Mouse (Mus musculus) megakaryocyte, adult 5-6 weeks (primary cell): Measurements from ENCODE around the gene R3hdm4. TPM values are rescaled to one million over a fixed set of nuclear protein-coding genes. Genes with fewer than 3 reads are reported as not detected.
"Not testable (repeated sequence)": the region's sequence is repeated elsewhere in the genome, so short reads cannot be mapped to it uniquely, and the experiment has no call there.

ENCODE experiments used
- ATAC-seq: 2 replicates; pipeline ENCODE4 v1.8.0; 2016; ENCODE audit warnings: mild to moderate bottlenecking, inconsistent platforms; ENCODE audit not compliant: poor library complexity, severe bottlenecking
- total RNA-seq, 2 experiments: library from RNA; stranded (forward) in 1 of 2; stranded (reverse) in 1 of 2; fragments of 153-499, 151-499 nt in 1 of 2; fragments of 221-1000, 200-1000 nt in 1 of 2; gene quantifications; 2 replicates each; pipeline versions ENCODE4 v1.2.3 to v1.2.4; 2015 to 2017

Gene R3hdm4
- total RNA-seq (2015) = 118 and 121 TPM in 2 replicates
- 92.1 and 134 TPM in 2 replicates for total RNA-seq (2017)

DNA sequence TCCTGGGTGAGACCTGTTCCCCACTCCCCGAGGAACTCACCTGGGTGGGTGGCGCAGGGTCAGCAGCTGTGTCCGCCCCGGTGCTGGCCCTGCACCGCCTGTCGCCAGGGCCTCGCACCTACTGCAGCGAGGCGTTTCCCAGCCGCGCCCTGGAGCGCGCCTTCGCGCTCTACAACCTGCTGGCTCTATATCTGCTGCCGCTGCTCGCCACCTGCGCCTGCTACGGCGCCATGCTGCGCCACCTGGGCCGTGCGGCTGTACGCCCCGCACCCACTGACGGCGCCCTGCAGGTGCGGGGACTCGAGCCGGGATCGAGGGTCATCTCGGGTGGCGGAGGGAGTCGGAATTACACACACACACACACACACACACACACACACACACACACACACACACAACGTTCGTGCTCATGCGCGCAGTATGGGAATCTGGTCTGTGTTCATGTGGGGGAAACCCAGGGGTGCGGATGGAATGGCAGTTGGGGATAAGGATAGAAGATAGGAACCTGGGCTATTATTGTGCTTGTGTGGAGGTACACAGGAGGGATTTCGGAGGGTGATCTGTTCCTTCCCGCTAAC is at the start of gene R3hdm4:
Gene R3hdm4 (minus strand): TSS at position 251 of the 578 bp plus-strand sequence.
- ATAC-seq = no peak

DNA sequence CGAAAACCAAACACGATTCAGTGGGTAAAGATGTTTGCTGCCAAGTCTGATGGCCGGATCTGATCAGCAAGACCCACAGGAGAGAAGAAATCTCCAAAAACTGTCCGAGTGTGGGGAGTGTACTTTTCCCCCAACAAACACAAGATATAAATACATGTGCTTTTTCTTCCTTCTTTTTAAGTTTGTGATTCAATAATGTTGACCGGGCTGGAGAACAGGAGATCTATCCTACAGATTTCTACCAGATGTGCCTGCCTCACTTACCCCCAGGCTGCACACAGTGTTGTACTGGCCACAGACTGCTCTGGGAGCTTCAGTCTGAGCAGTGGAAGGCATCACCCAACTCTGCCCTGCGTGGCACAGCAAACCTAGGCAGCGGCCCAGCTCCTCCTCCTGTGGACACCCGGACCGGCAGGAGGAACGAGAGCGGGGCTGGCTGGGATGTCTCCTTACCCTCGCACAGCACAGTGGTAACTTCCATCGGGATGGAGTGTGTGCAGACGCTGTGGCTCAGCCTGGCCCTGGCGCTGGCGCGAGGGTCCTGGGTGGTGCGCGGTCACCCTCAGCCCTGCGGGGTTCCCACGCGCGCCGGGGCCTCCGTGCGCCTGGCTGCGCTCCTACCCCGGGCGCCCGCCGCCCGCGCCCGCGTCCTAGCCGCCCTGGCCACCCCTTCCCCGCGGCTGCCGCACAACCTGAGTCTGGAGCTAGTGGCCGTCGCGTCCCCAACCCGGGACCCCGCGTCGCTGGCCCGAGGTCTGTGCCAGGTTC is 49.6 kb upstream of the R3hdm4 start, which contains the start of gene Grin3b:
Gene Grin3b (plus strand): TSS at position 301 of the 768 bp plus-strand sequence.
- ATAC-seq = no peak

DNA sequence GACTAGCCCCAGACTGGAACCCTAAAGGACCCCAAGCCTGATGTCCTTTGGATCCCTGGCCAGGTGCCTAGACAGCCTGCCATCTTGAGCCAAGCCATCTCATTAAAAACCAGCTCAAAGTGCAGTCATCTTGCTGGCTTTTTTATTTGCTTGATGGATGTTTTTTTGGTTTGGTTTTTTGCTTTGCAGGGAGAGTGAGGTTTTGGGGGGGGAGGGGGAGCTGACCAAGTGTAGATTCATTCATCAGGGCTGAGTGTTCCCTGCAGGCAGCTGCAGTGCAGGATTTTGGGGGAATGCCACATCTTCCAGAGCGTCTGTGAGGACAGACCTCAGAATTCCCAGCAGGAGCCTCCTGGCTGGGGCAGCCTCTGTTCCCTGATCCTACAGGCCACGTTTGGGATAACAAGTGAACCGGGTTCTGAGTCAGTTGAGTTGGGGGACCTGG is 48.1 kb upstream of the R3hdm4 start:
- no peak for ATAC-seq

DNA sequence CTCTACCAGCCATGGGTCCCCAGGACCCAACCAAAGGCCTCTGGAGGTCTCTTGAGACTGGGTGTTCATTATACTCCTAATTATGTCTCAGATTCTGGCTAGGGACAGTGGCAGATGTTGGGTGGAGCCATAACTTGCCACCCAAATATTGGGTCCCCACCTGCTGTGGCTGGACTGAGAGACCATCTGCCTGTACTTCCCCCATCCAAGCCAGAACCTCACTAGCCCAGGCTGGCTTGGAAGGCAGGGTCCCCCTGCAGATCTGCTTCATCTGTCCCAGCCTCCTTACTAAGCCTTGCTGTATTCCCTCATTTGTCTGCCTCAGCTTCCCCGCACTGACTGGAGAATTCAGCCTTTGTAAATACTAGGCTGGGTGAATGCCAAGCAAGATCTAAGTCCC is 47.2 kb upstream of the R3hdm4 start:
- no peak for ATAC-seq

DNA sequence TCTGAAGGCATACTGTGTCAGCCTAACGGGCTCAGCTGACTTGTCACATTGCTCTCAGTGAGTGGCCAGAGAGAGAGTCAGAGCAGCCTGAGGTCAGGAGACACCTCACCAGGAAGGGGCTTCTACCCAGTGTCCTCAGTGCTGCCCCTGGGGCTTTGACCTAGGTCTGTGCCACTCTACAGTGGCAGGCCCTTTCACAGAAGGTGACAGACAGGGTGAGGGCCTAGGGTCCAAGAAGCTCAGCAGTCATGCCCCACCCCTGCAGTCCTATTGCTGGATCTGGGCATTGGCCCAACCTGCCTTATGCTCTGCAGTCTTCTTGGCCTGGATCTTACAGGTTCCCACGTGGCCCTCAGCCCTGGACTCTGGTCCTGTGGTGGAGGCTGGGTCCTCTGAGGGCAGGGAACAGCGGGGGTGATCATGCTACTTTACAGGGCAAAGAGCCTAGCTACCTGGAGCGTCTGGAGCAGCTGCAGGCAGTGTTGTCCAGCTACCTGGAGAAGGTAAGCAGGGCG is 45.9 kb upstream of the R3hdm4 start:
- no peak for ATAC-seq

DNA sequence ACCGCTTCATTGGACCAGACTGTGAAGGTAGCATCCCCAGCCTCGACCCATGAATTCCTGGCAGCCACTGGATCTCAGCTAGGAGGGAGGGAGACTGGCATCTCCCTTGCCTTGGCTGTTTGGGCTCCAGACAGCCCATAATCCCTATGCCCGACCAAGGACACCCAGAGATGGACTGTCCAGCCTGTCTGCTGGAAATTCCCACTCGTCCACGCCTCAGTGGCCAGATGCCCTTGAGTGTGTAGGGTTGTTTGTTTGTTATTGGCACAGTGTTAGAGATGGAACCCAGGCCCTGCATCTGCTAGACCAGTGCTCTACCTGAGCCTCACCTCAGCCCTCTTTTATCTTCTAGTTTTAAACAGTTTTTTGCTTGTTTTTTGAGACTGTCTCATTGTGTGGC is 44.3 kb upstream of the R3hdm4 start:
- ATAC-seq = no peak

DNA sequence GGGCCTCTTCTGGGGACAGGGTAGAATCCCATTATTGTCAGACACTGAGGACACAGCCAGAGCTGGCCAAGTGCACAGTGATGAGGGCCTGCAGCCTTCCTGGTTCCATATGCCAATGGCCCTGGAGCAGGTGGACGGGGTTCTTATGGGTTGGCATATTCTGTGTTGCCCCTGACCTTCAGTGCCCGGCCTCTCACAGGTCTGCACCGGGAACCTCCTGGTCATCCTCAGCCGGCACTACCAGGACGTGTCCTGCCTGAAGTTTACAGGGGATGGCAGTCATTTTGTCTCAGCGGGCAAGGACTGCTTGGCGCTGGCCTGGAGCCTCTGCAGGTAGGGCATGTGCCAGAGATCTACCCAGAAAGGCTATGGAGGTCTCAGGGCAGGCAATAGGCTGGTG is 43.7 kb upstream of the R3hdm4 start:
- ATAC-seq = no peak

DNA sequence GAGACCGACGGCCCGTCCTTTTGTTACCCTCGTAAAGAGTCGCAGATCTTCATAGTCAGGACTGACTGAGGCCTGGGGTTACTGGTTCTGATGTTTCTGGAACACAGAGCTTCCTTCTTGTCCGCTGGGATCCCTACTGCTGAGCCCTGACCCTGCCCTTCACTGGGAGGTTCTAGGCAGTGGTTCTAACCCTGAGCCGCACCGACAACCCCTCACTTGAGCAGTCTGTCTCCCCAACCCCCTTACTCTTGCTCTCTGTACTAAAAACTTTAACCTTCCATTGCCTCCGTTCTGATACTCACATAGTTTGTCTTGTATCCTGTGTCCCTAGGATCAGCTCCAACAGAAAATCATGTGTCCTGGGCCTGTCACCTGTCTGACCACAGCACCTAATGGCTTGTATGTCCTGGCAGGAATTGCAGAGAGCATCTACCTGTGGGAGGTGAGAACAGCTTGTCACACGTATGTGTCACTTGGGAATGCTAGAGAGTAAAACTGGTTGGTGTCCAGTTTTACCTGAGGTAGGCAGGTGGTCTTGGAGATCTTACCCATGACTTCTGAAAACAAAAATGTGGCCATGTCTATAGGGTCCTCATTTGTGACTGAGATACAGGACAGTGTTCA is 39.8 kb upstream of the R3hdm4 start:
- ATAC-seq = no peak

DNA sequence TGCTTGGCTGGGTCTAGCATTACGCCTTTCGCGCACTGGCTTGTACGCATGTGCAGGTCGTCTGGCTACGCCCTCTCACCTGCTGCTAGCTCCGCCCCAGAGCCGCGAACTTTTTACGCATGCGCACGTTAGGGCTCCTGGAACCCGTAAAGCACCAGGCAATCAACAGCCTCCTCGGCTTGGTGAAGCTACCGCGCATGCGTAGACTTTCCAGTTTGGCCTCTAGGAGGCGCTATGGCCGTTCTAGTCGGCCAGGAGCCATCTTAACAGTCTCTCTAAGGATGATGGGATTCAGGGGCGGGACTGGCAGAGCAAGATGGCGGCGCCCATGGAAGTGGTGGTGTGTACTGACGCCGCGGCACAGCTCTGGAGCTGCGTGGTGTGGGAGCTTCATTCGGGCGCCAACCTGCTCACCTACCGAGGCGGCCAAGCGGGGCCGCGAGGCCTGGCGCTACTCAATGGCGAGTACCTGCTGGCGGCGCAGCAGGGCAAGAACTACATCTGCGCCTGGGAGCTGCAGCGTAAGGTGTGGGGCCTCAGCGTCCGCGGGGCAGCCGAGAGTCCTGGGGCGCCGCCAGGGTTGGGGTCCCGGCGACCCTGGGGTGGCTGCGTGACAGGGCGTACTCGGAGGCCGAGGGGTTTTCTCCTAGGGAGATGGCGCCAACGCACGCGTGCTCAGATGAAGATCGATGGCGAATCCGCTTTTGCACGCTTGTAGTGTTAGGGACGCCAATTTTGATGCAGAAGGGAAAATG is 39.0 kb upstream of the R3hdm4 start, which contains the start of gene Wdr18:
Gene Wdr18 (plus strand): TSS at position 306 of the 755 bp plus-strand sequence.
- peak; percentile 87 for ATAC-seq

DNA sequence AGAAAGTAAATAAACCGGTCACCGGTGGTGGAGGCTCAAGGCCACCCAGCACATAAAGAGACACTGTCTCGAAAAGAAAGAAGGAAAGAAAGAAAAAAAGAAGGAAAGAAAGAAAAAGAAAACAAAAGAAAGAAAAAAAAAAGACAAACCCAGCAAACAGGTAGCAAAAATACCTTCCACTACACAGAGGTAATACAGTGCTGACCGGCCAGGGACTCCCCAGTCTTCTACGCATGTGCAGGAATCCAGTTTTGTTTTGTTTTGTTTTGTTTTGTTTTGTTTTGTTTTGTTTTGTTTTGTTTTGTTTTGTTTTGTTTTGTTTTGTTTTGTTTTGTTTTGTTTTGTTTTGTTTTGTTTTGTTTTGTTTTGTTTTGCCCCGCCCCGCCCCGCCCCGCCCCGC is 38.4 kb upstream of the R3hdm4 start:
- not testable (repeated sequence) for ATAC-seq

DNA sequence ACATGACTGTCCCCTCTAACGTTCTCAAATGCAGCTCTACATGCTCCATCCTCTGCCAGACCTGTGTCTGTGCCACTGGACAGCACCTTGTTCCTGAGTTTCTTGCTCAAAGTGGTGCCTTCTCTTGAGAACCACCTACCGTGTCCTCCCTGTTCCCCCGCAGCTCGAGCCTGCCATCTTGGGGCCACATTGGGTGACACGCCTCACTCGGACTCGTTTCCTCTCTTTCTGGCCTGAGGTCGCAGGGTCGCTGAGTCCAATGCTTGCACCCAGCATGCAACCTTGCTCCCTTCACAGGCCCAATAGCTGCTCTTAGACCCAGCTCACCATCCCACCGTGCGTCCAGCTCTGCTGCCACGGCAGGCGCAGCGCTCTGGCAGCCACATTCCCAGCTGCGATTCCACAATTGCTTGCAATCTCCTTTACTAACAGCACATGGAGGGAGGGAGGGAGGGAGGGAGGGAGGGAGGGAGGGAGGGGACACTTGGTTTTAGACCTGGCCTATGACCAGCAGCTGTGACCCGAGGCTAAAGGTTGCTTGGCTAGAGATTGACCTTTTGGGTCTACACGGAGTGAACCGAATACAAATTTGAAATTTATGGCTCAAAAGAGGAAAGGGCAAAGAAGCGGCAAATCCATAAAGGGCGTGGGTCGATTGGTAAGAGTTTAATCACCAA is 37.3 kb upstream of the R3hdm4 start:
- peak; percentile 68 for ATAC-seq

DNA sequence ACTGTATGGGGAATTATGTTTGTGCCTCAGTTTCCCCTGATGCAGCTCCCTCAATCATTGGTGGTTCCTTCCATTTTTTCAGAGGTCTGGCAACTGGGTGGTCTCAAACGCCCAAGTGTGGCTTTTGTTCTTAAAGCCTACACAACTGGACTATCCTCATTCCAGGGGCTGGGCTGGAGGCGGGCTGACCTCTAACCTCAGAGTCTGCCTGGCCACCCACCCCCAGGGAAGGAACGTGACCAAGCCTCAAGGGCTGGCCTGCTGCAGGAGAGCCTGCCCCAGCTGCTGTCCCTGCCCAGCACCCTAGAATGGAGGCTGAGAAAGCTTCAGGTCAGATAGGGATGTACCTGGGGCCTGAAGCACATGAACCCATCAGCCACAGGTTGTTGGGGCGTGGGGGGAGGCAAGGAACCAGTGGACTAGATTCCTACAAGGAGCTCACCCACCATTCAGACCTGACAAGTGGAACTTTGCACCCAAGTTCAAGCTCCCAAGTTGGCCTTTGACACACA is 35.7 kb upstream of the R3hdm4 start:
- no peak for ATAC-seq

DNA sequence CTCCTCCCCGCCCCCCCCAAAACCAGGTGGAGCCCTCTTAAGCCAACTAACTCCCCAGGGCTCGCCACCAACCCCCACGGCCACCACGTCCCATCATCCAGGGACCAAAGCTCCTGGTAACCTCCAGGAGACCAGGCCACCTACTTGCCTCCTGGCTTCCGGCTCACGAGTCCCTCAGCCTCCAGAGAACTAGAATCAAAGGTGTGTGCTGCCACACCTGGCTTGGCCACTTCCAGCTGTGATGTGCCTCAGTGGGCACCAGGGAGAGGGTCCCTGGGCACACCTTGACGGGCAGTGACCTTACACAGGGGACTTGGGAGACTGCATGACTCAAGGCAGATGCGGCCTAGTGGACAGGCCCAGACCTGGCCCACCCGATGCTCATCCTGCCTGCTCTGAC is 34.7 kb upstream of the R3hdm4 start:
- no peak for ATAC-seq

DNA sequence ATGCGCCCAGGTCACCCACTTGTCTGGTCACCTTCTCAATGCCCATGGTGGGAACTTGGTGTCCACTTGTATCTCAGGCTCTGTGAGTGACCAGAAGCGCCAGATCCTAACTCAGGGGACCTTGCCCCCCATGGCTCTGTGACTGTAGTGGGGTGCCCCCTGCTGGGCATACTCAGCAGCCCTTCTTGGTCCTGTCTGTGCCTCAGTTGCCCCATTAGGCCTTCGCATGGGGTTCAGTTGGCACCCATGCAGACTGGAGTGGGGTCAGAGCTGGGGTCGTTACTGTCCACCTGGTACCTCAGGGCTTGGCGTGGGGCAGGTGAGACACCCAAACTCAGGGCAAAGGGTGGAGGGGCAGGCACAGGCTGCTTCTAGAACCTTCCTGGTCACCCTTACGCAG is 32.9 kb upstream of the R3hdm4 start:
- no peak for ATAC-seq

DNA sequence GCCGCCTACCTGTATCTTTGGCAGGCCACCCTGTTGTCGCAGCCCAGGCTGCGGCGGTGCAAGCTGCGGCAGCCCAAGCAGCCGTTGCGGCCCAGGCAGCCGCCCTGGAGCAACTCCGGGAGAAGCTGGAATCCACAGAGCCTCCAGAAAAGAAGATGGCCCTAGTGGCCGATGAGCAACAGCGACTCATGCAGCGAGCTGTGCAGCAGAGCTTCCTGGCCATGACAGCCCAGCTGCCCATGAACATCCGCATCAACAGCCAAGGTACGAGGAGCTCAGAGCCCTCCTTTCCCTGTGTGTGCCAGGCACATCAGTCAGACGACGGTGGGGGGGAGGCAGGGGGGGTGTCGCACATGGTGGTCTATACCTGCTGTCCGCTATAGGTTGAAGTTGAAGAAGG is 29.7 kb upstream of the R3hdm4 start:
- ATAC-seq = no peak

DNA sequence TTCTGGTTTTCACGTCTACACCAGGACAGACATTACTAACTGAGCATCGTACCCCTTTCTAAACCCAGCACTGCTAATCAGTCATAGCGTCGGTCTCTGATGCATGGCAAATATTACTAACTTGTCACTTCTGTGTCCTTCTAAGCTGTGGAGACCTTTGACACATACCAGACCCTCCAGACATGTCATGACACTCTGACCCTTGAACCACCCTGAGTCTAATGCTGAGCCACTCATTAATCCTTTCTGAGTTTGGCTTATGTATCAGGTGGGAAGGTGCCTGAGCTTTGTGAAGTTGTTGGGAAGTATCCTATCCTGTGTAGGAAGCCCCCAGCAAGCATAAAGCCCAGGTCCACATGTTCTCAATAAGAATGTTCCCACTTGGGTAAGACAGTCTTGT is 28.9 kb upstream of the R3hdm4 start:
- no peak for ATAC-seq

DNA sequence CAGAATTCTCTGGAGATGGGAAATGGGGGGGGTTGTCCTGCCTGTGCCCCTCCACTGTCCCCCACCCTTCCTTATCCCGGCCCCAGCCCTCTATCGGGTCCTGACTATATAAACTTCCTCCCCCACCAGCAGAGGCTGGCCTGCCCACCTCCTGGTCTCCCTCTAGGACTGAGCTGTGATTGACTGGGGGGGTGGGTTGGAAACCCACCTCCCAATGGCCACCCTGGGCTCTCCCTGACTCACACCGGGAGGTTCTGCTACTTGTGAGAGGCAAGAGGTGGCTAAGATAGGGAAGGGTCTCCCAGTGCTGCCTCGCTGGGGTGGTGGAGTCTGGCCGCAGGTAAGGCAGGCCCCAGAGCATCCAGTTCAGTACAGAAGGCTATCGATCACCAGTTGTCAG is 26.5 kb upstream of the R3hdm4 start:
- ATAC-seq = no peak

DNA sequence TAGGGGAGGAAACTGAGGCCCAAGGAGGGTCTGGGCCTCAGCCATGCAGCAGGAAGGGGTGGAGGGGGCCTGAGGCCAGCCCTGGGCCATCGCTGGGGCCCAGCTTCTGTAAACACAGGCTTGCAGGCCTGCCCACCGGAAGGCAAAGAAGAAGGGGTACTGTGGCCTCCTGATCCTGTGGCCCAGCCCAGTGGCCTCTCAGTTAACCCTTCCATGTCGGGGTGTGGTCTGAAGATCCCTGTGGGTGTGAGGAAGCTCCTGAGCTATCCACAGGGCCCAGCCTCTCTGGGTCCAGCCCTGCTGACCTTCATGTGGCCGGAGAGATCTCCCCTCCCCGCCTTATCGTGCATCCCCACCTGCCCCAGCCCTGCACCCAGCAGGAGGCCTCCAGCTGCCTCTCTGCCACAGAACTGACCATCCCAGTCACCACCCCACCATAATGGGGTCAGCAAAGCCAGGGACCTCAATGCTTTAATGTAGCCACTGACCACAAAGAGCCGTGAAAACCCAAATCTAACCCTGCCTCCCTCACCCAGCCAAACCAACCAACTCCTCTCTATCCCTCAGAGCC is 25.8 kb upstream of the R3hdm4 start:
- ATAC-seq = peak; percentile 56

DNA sequence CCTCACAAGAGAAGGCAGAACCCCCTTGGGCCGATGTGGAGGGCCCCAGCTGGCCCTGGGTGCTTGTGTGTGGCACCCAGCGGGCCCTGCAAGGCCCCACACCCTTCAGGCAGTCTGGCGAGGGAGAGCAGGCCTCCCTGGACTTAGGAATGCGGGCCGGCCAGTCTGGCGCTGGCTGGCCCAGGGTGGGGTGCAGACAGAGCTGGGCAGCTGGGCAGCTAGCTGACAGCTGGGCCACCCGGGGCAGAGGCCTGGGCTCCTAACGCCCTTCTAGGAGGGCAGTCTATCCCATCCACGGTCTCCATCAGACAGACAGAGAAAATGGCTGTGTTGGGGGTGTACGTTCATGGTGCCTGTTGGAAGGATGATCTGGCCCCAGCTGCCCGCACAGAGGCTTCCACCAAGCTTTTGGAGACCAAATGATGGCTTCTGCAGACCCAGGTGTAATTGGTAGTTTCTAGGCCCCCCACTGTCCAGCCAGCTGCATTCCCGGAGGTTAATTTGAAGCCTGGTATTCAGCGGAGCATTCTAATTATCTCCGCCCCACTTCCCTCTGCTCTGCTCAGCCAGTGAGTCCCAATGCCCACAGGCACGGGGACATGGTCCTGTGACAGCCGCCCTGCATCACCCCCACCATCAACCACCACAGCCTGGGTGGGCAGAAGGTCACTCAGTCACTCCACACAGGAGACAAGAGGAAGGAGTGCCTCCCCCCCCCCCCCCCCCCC is 24.7 kb upstream of the R3hdm4 start:
- no peak for ATAC-seq
